Mouse (Mus musculus) urinary bladder, postnatal 4 days (tissue): ENCODE measurements around the gene Kif17.

Experiments used
- DNase-seq, 2 experiments: peaks; one replicate each; pipeline ENCODE4 v3.0.0; 2021 to 2022; ENCODE audit warnings: low spot score in 2 of 2

The Kif17 gene

DNA sequence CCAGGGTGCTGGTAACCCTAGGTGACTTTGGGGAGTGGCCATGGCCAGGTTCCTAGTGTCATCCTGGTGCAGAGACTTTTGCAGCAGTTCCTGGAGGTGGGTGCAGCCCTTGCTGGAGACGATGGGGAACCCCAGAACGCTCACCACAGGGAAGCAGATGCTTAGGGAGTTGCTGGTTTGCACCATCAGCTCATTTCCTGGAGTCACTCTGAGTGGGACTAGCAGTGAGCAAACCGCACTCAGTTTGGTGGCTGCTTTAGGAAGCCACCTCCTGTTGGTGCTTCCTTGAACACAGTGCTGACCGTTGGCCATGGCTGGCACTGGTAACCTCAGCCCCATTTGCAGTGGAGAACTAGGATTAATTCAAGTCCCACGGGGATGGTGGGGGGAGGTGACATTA is 9.2 kb downstream of the Kif17 start:
- DNase-seq = no peak

DNA sequence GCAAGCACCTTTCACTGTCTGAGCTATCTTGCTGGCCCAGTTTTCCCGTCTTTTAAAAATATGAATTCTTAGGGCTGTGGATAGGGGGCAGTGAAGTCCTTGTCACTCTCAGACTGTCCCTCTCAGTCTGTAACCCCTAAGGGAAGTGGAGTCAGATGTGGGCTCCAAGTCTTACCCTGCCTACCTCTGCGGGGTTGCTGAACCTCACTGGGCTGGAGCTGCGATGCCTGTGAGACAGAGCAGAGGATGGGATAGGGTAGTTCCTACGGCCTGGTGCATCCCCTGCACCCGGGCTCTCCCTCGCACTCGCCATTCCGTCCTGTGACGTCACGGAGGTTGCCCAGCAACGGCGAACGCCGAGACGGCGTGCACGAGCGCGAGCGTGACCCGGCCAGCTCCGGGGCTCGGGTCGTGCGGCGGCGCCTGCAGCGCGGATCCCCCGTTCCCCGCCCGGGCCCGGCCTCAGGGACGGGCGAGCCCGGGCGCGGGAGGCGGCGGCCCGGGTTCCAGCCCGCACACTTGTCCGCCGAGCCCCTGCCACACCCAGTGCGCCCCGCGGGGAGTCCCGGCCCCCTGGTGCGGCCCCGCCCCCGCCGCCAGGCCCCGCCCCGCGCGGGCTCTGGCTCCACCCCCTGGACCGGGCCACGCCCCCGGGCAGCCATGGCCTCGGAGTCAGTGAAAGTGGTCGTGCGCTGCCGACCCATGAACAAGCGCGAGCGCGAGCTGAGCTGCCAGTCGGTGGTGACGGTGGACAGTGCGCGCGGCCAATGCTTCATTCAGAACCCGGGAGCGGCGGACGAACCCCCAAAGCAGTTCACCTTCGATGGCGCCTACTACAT is 11.8 kb downstream of the Kif17 start:
- DNase-seq = peak; percentile 85 to 89

DNA sequence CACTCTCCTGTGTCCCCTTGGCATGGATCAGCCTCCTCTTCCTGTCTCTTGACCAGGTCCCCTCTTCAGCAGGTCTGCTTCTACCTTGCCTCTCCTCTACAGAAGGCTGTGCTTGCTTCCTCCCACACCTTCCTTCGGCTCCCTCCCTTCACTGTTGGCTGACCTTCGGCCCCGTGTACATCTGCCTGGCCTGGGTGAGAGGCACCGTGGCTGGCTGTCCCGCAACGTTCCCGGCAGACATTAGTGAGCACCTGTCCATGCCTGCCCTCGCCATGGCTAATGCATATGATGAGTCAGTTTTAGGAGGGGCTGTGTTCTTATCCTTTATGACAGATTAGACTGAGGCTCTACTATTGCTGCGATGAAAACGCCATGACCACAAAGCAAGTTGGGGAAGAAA is 17.6 kb downstream of the Kif17 start:
- DNase-seq = no peak

DNA sequence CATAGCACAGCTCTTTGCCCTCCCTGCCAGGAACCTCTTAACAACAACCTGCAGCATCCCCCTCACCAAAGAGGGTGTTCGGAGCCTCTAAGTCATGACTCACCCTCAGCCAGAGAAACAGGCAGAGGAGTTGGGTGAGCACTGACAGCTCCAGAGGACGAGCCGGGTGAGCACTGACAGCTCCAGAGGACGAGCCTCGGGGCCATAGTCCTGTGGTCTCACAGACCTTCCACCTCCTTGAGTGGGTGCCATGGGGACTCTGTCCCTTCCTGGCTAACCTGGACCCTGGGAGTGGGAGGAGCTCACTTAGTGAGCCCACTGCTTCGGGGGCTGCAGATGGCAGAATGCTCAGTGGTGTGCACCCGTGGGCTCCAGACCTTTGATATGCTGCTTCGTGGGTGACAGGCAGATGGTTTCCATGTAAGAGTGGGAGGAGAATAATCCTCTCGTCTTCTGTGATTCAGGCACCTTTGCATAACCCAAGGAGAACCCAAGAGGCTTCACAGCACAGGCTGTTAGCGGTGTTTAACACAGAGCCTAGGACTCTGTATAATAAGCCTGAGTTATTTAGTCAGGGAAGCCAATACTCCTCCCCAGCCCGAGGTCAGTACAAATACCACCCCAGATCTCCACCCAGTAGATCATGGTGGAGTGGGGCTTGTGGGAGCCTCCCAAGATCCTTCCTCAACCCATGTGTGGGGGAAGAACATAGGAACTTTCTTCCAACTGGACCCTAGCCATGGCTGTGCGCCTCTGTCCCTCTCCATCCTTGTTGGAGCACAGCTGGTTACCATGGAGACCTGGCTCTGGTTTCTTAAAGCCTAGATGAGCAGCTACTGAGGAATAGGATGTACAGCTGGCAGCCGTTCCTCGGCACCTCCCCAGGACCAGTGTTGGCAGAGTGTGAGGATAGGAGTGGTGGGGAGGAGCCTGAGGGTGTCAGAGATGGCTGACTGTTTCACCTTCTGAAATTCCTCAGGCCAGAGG is 22.1 kb downstream of the Kif17 start:
- DNase-seq = peak in 1 of 2 experiments; percentile 46

GRCm38 (mm10) chr4:138278346-138278745 is 28.1 kb downstream of the Kif17 start:
- DNase-seq = no peak

DNA sequence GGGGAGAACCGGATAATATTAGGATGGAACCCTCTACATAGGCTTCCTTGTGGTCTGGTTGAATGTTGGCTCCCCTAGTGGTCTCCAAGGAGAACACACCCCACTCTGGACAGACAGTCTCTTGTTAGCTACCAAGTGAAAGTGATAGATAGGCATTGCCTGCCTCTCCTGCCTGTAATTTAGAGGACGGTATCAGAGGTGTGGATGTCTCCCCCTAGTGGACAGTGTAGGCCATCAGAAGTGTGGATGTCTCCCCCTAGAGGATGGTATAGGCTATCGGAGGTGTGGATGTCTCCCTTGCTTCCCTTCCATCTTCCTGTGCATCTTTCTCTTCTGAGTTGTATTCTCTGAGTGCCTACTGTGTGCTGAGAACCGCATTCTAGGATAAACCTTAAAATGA is 32.6 kb downstream of the Kif17 start:
- DNase-seq = peak in 1 of 2 experiments; percentile 43

- no peak for DNase-seq
Observed at GRCm38 (mm10) chr4:138286411-138286810, 36.2 kb downstream of the Kif17 start.

- no peak for DNase-seq
Observed at GRCm38 (mm10) chr4:138288691-138289090, 38.5 kb downstream of the Kif17 start.

DNA sequence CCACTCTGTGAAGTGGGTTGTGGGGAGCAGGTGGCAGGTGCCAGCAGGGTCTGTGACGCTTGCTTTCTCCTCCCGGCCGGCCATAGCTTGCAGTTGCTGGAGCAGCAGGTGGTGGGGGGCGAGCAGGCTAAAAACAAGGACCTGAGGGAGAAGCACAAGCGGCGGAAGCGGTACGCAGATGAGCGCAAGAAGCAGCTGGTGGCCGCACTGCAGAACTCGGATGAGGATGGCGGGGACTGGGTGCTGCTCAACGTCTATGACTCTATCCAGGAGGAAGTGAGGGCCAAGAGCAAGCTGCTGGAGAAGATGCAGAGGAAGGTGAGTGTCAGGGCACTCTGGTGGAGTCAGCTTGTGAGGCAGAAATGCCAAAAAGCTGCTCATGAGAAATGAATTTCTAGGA is 41.8 kb downstream of the Kif17 start:
- no peak for DNase-seq

DNA sequence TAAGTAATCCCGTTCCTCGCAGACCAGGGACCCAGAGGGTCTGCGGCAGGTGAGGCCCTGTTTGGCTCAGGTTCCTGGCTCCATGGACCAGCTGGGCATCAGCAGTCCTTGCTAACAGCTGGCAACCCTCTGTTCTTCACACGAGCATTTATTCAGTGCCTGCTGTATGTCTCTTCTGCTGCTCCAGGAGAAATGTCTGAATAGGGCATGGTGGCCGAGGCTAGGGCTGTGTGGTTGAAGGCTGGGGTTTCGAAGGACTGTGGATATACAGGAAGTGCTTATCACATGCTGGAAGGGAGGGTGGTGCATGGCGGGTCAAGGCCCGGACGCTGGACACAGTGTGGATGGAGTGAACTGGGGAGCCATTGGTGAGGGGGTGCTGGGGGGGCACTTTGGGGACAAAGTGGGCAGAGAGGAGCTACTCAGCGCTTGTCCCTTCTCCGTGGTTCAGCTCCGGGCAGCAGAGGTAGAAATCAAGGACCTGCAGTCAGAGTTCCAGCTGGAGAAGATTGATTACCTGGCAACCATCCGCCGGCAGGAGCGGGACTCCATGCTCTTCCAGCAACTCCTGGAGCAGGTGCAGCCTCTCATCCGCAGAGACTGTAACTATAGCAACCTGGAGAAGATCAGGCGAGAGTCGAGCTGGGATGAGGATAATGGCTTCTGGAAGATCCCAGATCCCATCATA is 43.2 kb downstream of the Kif17 start:
- DNase-seq = no peak

DNA sequence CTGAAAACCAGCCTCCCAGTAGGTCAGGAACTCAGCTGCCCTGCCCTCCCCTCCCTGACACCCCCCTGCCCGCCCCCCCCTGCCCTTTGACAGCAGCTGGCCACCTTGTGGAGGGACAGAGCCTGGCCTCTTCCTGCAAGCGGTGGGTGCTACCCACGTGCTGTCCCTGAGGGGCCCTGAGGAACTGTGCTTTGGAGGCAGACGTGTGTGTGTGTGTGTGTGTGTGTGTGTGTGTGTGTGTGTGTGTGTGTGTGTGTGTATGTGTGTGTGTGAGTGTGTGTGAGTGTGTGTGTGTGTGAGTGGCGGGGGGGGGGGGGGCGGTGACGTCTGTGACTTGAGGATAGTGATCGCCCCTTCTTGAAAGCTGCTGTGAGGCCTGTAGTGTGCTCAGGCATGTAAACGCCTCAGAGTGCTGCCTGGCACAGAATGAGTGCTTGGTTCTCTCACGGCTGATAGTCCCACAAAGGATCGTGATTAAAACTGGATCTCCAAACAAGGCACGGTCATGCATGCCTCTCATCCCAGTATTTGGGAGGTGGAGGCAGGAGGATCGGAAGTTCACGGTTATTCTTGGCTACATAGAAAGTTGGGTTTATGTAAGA is 43.8 kb downstream of the Kif17 start:
- DNase-seq = no peak

DNA sequence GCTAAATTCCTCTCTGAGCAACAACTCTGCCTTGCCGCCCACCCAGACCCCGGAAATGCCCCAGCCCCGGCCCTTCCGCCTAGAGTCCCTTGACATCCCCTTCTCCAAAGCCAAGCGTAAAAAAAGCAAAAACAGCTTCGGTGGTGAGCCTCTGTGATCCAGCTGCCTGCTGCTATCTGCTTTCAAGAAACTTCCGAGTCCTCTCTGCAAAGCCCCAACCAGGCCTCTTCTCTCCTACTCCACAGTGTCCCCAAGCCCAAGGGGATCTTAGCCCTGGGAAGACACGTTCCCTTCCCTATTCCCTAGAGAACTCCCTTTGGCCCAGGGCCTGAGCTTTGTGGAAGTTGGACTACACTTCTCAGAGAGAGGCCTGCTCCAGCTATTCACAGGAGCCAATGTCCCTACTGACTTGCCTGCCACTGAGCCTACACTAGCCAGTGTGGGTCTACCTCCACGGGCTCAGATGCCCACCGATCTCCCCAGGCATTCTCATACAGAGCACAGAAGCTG is 51.1 kb downstream of the Kif17 start:
- DNase-seq = no peak

DNA sequence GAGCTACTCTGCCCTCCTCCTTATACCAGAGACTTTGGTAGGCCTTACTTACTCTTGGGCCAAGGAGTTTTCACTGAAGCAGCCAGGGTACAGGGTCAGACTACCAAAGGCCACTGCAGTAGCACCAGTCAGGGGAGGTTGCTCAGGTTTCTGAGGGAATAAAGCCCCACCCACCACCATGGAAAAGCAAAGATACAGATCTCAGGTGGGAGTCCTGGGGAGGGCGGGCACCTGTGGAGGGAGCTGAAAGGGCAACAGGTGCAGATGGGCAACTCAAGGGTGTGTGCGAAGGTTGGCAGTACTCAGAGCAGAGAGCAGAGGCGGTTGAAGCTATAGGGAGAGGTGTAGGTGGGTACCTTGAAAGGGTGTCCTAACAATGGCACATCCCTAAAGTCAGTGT is 52.8 kb downstream of the Kif17 start:
- no peak for DNase-seq

DNA sequence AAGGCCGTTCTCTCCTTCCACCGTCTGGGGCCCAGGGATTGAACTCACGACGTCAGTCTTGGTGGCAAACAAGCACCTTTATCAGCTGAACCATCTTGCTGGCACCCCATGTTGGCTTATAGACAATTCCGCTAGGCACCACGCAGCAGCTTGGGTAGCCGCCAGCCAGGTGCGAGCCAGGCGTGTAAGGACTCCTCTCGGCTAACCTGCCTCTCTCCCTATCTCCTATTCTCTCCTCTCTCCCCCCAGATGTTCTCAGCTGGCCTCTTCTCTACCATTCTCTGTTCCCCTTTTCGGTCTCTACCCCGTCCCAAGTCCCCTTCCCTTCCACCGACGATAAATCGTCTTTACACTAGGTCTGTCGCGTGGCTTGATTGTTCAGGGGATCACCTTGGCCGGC is 53.5 kb downstream of the Kif17 start:
- no peak for DNase-seq

DNA sequence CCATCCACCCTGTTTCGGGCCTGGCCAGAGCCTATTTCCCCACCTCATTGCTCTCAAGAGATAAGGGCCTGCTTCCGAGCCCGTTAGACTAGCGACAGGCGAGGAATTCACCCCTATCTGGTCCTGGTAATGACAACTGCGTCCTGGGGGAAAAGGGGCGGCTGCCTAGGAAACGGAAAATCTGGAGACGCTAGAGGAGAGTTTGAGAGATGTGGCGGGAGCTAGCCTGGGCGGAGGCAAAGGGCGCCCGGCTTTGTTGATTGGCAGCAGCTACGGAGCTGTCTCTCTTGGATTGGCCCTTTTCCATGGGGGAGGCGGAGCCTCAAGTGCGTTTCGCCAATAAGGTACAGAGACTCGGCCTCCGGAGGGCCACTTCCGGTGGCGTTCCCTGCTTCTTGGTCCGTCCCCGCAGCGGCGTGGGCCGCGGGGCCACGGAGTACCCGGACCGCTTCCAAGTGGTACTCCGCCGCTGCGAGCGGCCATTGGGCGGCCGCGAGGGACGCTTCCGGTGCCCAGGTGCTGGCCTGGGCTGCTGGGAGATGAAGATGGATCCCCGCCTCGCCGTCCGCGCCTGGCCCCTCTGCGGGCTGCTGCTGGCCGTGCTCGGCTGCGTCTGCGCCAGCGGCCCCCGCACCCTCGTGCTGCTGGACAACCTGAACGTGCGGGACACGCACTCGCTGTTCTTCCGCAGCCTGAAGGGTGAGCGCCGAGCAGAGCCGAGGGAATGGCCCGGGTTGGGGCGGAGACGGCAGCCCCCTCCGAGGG is 54.3 kb downstream of the Kif17 start, which contains the start of gene Ddost:
Gene Ddost, plus strand, starts transcription at position 391 of the 765 bp plus-strand sequence.
- DNase-seq = peak; percentile 97 to 98

DNA sequence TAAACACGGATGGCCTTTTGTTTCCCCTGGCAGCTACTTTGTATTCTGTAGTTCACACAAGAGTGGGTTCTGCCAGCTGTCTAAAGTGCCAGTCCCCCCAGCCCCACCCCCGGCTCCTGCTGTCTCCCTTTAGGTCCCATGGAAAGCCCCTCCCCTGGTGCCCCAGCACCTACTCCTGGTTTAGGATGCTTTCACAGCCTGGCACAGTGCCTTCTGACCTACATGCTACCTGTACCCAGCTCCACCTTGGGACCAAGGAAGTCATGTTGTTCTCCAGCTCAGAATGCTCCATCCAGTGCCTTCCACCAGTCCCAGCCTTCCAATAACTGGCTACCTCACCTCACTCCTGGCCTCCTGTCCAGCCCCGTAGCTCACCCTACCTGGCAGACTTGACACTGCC is 56.8 kb downstream of the Kif17 start:
- no peak for DNase-seq

DNA sequence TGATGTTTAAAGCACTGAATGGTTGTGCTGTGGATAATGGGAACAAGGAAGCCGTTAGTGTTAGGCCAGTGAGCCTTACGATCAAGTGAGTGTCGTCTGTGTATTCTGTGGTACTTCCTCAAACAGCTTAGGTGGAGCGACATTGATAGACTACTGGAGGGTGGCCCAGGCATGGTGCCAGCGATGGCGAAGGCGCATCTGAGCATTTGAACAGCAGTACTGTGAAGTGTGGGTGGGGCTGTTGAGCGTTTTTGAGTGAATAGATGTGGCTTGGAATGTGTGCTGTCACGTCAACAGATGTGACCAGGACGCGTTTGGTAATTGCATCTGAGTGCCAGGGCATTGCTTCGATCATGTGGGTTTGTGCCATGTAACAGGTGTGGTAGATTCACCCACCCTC is 57.5 kb downstream of the Kif17 start:
- DNase-seq = no peak

- DNase-seq = no peak
Observed at GRCm38 (mm10) chr4:138310311-138310910, 60.2 kb downstream of the Kif17 start.

- no peak for DNase-seq
Observed at GRCm38 (mm10) chr4:138311595-138311994, 61.4 kb downstream of the Kif17 start.

GRCm38 (mm10) chr4:138312105-138312504 is 61.9 kb downstream of the Kif17 start:
- DNase-seq = no peak
